Mouse (Mus musculus): Measurements from ENCODE around the gene Ubap1.

GRCm38 (mm10) chr4:41304302-41304701 is 44.5 kb upstream of the Ubap1 start:
- TF ChIP-seq CTCF (IDR thresholded peaks at IDR 0.05; ENCODE audit: low read depth) (no peak), EP300 (IDR thresholded peaks at IDR 0.05; ENCODE audit: low read depth) (no peak)

Data from heart, postnatal 0 days (tissue).